Comparison of ENCODE assay signal across 20 mouse cellular contexts in the genomic region with DNA sequence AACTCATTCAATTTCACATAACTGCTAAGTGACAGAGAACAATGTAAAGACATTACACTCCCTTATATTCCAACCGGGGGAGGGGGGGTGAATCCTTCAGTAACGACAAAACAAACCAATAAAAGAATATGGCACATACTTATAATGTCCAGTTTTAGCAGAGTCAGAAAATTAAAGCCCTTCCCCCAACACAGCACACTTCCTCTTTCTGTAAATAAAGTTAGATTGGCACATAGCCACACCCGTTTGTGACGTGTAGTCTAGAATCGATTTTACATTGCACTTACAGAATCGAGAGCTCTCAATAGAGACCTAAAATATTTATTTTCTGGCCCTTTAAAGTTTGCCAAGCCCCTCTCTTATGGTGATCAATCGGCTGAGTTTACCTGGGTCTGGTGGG.
A peak's percentile ranks its signal among the peaks of the same experiment; 100 is the strongest.
DNase-seq lines count a peak whose midpoint lies in the region; ATAC-seq and TF ChIP-seq lines count a peak whose summit lies in the region.
"Had no signal": no experiment of that assay in that cellular context is flagged by ENCODE, and none has a peak within 500 bp of the region (broad histone marks: within the 10 kb centered on the region; RNA-seq: fewer than 3 reads in every experiment).

No protein-coding gene starts in this region.

- peak; percentile 94 for ATAC-seq in monocyte, adult 5-6 weeks (replicated peaks; ENCODE audit: insufficient number of reproducible peaks, low FRiP score, low TSS enrichment, poor library complexity, severe bottlenecking)
- no peak for ATAC-seq in CD4-positive, CD25-positive, alpha-beta regulatory T cell, adult 4 months
- ATAC-seq: forebrain, embryonic 14.5 days had no signal

- intact Hi-C loops in heart, postnatal 25 days (cut with DNase I) = no loop called here

- peak overlapping the region; percentile 9; the same call in 1 of the 2 replicates for H3K4me3 ChIP-seq in bone marrow macrophage, adult 2 months (ENCODE audit: insufficient read depth, low read length)
- H3K4me3 ChIP-seq: embryonic facial prominence, embryonic 15.5 days; heart, embryonic 13.5 days; hindbrain, embryonic 12.5 days; neural tube, embryonic 15.5 days had no signal

- TF ChIP-seq POLR2A in bone marrow macrophage, adult 2 months (IDR thresholded peaks at IDR 0.05; ENCODE audit: borderline replicate concordance, low read depth, low read length) = no peak

- H3K4me1 ChIP-seq in bone marrow macrophage, adult 2 months (ENCODE audit: control insufficient read depth, insufficient read depth, low read length) = peaks cover 40% of the 10 kb centered on the region
- H3K4me1 ChIP-seq: embryonic facial prominence, embryonic 15.5 days; heart, embryonic 13.5 days; hindbrain, embryonic 12.5 days; neural tube, embryonic 15.5 days had no signal

- TF ChIP-seq CTCF in bone marrow macrophage, adult 2 months (IDR thresholded peaks at IDR 0.05; ENCODE audit: low read depth, low read length) = no peak

- peak; percentile 27 for DNase-seq in 416B (ENCODE audit: low read depth)
- DNase-seq in A20 (ENCODE audit: low read depth, low spot score) = peak; percentile 82
- DNase-seq in heart, postnatal 25 days (ENCODE audit: low spot score) = no peak
- DNase-seq in cerebellum, adult 8-10 months = no peak
- DNase-seq: adrenal gland, postnatal 14 days; cerebellum, adult 9-10 months; heart, adult 11 months; heart, postnatal 14 days; kidney, adult 2 months; lung, postnatal 14 days; thymus, postnatal 14 days had no signal

- H3K27ac ChIP-seq in bone marrow macrophage, adult 2 months (ENCODE audit: insufficient read depth, low read depth, low read length) = 0 out of 2 replicates have a peak overlapping the region, but pooled peaks have one; percentile 19
- H3K27ac ChIP-seq: embryonic facial prominence, embryonic 15.5 days; heart, embryonic 13.5 days; hindbrain, embryonic 12.5 days; kidney, postnatal 0 days; neural tube, embryonic 15.5 days had no signal

Comparison
In these comparisons a context has a peak if more than half of its experiments do, and no peak if none do; other contexts are left out.
1. DNase-seq: peak in 416B (single experiment) and A20 (single experiment); none in heart, postnatal 25 days (single experiment) and cerebellum, adult 8-10 months (single experiment).